Mouse (Mus musculus): Measurements from ENCODE around the gene Akt1s1.
"Not testable (repeated sequence)": the region's sequence is repeated elsewhere in the genome, so short reads cannot be mapped to it uniquely, and the experiment has no call there.

Akt1s1 gene

GRCm38 (mm10) chr7:44869697-44870528 is 21.1 kb downstream of the Akt1s1 start, which contains the start of gene Ptov1:
Gene Ptov1, minus strand, starts transcription at chr7:44869788.
- peak; percentile 90 for DNase-seq (ENCODE audit: low read depth, low spot score)

DNA sequence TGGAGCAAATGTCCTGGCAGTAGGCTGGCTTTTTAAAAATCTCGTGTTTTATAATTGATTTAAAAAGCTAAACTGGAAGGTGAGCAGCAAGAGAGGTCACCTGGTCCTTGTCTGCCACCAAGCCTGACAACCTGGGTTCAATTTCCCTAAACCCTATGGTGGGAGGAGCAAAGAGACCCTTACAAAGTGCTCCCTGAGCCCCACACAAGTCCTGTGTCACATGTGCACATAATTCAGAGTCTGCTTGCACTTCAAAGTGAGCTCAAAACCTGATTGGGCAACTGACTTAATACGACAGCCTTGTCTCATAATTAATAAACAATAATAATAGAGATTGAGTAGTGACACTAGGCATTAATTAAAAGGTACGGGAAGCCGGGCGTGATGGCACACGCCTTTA is 21.8 kb downstream of the Akt1s1 start:
- DNase-seq (ENCODE audit: low read depth, low spot score), result no peak

DNA sequence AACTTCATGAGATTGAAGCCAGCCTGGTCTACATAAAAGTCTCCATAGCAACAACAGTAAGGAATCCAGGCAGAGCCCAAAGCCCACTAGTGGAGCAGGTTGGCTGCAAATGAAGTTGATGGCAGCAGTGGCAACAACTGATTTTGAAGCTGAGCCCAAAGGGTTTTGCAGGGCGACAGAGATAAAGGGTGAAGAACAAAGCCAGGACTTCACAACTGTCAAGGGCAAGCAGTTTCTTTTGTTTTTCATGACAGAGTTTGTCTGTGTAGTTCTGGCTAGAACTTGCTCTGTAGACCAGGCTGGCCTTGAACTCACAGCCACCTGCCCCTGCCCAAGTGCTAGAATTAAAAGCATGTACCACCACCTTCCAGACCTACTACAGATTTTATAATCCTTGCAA is 22.4 kb downstream of the Akt1s1 start:
- no peak for DNase-seq (ENCODE audit: low read depth, low spot score)

DNA sequence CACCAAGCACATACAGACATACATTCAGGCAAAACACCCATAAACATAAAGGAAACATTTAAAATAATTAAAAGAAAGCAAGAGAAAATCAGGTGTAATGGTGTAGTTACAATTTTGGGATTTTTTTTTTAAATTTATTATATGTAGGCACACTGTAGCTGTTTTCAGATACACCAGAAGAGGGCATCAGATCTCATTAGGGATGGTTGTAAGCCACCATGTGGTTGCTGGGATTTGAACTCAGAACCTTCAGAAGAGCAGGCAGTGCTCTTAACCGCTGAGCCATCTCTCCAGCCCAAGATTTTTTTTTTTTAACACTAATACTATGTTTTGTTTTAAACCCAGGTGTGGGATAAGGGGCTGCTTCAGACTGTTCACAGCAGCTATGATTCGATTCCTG is 23.0 kb downstream of the Akt1s1 start:
- not testable (repeated sequence) for DNase-seq (ENCODE audit: low read depth, low spot score)

DNA sequence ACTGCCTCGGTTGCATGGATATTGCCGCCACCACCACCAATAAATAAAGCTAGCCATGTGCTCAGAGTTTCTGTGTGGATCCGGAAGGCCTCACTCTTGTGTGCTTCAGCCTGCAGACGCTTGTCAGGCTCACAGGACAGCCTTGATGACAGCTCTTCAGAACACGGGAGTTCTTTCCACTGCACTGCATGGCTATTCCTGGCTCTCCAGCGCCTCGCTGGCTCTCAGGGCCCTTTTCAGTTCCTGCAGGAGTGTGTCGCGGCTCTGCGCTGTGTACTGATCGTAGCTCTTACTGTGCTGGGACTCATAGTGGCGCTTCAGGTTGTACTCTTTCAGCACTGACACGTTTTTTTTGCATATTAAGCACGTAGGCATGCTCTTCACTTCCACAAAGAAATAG is 29.0 kb downstream of the Akt1s1 start:
- DNase-seq (ENCODE audit: low read depth, low spot score), result no peak

DNA sequence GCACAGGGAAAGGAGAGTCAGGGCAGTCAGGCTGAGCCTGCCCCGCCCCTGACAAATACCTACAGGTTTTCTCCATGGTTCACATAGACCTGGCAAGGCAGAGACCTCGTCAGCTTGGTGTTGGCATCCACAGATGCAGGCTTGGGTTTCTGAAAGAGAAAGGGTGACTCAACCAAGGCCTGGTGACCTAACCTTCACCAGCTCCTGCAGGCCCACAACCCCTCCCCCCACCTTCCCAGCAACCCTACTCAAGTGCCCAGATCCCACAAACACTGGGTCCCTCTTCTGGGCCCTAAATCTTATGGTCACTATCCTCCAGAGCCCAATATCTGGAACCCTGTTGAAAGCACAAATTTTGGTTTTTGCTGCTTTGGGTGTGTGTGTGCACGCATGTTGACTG is 34.2 kb downstream of the Akt1s1 start:
- DNase-seq (ENCODE audit: low read depth, low spot score), result no peak

DNA sequence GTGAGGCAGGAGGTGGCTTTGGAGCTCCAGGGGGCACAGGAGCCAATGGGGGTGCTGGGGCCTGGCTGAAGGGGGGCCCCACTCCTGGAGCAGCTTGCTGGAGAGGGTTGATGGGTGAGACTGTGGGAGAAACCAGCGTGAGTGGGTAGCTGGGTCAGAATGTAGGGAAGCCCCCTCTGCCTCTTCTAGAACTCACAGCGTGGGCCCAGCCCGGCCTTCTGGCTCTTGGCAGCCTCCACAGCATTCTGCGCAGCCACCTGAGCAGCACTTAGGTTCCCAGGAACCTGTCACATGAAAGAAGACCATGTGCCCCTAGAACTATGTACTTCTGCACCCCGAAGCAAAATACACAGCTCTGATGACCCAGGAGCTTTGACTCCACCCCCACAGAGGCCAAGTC is 35.8 kb downstream of the Akt1s1 start:
- DNase-seq (ENCODE audit: low read depth, low spot score), result no peak

DNA sequence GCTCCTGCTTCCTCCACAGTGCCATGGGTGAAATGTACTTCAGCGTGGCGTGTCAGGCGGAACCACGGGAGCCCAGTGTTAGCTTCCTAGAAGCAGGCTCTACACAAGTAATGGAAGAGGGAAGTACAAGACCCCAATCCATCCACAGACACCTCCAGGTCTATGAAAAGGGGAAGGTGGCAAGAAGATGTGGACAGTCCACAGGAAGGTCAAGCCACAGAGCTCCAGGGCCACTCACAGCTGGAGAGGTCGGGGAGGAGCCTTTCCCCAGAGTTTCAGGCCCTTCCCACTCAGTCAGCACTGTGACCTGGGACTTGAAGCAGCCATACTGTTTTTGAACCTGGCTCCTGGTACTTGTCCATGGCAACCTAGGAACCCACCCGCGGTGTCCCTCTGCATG is 38.2 kb downstream of the Akt1s1 start:
- DNase-seq (ENCODE audit: low read depth, low spot score), result no peak

GRCm38 (mm10) chr7:44888256-44889105 is 39.7 kb downstream of the Akt1s1 start:
- DNase-seq (ENCODE audit: low read depth, low spot score), result no peak

DNA sequence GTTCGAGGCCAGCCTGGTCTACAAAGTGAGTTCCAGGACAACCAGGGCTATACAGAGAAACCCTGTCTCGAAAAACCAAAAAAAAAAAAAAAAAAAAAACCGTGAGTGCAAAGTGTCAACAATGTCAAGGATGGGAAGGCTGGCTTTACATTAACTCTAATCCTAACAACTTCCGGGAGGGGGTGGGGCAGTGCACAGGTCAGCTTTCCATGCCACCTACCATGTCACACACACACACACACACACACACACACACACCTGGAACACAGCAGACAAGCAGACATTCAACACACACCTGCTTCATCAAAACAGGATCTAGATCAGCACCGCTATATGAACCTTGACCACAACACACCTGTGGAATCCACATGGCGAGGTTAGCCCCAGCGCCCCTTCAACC is 41.4 kb downstream of the Akt1s1 start:
- DNase-seq (ENCODE audit: low read depth, low spot score), result no peak

DNA sequence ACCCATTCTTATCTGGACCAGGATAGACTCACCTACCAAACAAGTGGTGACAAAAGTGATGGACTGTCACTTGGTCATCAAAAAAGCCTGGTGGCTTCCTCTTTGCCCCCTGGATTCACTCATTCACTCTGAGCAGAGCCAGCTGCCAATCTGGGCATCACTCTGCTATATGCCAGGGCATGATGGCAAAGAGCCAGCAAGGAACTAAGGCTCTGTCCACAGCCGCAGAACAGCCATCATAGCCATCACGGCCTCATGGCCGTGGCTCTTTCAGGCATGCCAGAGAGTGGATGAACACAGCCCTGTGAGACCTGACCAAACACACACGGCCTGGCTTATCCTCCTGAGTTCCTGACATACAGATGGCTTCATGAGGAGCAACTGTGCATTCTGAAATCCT is 41.9 kb downstream of the Akt1s1 start:
- no peak for DNase-seq (ENCODE audit: low read depth, low spot score)

- no peak for DNase-seq (ENCODE audit: low read depth, low spot score)
These were observed 42.8 kb downstream of the Akt1s1 start for GRCm38 (mm10) chr7:44891611-44892010.

- DNase-seq (ENCODE audit: low read depth, low spot score), result peak; percentile 92
These were observed 43.6 kb downstream of the Akt1s1 start, which contains the start of gene Med25 for GRCm38 (mm10) chr7:44892276-44892921. Gene Med25, minus strand, starts transcription at chr7:44892712.

- no peak for DNase-seq (ENCODE audit: low read depth, low spot score)
These were observed 44.4 kb downstream of the Akt1s1 start for GRCm38 (mm10) chr7:44893197-44893596.

GRCm38 (mm10) chr7:44894175-44894574 is 45.4 kb downstream of the Akt1s1 start:
- no peak for DNase-seq (ENCODE audit: low read depth, low spot score)

DNA sequence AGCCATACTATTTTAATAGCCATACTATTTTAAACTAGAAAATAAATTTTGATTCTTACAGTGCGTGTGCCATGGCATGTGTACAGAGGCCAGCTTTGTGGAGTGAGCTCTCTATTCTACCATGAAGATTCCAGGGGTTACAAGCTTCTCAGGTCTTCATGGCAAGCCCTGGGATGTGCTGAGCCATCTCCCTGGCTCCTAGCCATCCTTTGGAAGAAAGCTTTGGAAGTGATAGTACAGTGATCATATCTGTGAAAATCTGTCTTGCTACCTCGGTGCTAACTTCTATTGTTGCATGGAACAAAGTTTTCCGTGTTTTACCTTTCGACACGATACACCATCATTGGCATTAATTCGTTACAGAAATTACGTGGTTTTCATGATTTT is 46.4 kb downstream of the Akt1s1 start:
- DNase-seq (ENCODE audit: low read depth, low spot score), result no peak

DNA sequence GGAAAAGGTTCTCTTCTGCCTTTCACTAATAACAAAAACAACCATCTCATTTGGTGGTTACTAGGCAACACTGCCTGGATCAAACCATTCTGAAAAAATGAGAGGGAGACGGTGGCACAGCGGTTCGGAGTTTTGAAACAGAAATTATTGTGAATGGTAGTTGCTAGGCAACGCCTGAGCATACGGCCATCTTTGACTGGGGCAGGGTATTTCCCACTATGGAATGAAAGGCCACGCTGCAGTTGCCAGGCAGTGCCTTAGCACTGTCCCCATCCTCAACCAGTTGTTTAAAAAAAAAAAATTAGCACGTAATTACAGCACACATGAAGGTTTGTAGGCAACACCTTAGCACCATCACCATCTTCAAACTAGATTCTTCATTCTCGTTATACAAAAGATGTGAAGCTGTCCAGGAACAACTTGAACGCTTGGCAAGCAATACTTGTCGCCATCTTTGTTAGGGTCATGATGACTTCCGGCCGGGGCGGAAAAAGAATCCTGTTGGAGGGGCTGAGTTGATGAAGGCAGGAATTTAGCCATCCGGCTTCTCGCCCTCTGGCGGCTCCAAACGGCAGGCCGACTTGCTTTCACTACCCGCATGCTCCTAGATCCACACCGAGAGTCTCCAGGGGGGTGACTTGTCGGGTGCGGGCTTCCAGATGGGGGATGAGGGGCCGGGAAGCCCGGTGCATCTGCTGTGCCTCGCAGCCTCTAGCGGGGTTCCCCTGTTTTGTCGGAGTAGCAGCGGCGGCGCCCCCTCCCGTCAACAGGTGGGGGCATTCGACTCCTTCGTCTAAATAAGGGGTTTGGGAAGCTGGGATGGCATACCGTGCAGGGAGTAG is 47.0 kb downstream of the Akt1s1 start, which contains the start of gene Fuz:
Fuz (plus strand) TSS at position 487 of the 842 bp plus-strand sequence.
- DNase-seq (ENCODE audit: low read depth, low spot score), result peak; percentile 90

- no peak for DNase-seq (ENCODE audit: low read depth, low spot score)
These were observed 47.7 kb downstream of the Akt1s1 start for GRCm38 (mm10) chr7:44896499-44896898.

DNA sequence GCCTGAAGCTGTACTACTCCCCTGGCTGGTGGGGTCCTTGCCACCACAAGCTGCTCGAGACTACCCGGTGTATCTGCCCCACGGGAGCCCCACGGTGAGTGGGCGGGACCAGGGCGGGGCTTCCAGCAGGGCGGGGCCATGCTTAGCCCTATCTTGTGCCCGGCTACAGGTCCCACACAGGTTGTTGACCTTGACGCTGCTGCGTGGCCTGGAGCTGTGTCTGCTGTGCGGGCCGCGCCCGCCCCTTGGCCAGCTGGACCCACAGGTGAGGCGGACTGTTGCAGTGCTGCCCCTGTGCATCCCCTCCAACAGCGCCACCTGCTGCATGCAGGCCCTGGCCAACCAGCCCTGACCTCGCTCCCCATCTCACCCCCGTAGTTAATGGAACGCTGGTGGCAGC is 49.8 kb downstream of the Akt1s1 start:
- no peak for DNase-seq (ENCODE audit: low read depth, low spot score)

- DNase-seq (ENCODE audit: low read depth, low spot score), result no peak
These were observed 51.8 kb downstream of the Akt1s1 start for GRCm38 (mm10) chr7:44900632-44901031.

- DNase-seq (ENCODE audit: low read depth, low spot score), result peak; percentile 49
These were observed 52.5 kb downstream of the Akt1s1 start for GRCm38 (mm10) chr7:44901230-44901722.

Measured in embryo, embryonic 11.5 days (tissue).